Mouse (Mus musculus): ENCODE data around the gene Gpat3. TPM values are rescaled to one million over a fixed set of nuclear protein-coding genes. Genes with fewer than 3 reads are reported as not detected.

Gene Gpat3
- total RNA-seq (2015; ENCODE audit: low replicate concordance) = 1.8 and 7.1 TPM in 2 replicates
- 3.0 and 4.1 TPM in 2 replicates for total RNA-seq (2017; ENCODE audit: low replicate concordance)

DNA sequence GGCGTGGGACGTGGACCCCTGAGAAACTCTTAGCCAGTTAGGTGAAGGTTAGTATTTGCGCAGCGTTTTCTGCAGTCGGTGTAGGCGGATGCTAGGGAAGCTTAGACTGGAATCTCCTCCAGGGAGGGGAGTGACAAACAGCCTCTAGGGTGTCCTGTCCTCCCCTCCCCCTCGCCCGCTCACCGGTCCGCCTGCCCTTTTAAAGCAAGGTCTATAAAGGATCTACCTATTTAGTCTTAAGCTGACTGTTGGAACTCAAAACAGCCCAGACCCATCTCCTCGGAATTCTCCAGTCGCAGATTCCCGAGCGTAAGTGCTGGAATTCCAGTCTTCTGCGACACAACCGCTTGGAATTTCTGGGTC is at the start of gene Gpat3:
Gene Gpat3, plus strand, starts transcription at position 229 of the 363 bp plus-strand sequence.
- ATAC-seq (replicated peaks; ENCODE audit: low FRiP score, poor library complexity, severe bottlenecking) = no peak

DNA sequence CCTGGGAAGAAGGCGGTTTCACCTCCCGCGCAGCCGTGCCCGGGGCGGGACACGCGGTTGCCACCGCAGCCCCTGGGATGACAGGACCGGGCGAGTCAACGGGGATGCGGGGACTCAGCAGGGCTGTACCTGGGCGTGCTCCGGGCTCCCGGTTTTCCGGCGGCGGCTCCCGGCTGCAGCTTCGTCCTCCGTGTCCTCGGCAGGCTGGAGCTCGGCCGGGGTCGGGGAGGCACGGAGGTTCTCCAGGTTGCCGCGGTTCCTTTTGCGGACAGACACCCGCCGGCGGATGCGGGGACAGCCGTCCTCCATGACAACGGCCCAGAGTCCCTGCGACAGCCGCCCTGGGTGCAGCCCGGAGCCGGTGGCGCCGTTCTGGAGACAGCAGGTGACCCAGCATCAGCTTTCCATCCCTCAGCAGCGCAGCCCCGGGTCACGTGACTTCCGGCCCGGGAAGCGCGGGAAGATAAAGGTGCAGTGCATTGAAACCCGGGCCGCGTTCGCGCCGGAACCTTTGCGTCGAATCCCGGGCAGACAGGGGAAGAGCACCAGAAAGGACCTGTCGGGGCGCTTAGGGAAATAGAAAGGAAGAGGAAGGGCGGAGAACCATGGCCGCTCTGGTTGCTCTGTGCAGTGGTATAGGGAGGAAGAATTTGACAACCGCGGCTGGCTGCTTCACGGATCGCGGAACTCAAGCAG is 47.2 kb upstream of the Gpat3 start, which contains the start of the genes Helq and Mrps18c:
Gene Helq, minus strand, starts transcription at position 434 of the 696 bp plus-strand sequence.
Gene Mrps18c, plus strand, starts transcription at position 463 of the 696 bp plus-strand sequence.
- ATAC-seq (replicated peaks; ENCODE audit: low FRiP score, poor library complexity, severe bottlenecking) = peak; percentile 100

DNA sequence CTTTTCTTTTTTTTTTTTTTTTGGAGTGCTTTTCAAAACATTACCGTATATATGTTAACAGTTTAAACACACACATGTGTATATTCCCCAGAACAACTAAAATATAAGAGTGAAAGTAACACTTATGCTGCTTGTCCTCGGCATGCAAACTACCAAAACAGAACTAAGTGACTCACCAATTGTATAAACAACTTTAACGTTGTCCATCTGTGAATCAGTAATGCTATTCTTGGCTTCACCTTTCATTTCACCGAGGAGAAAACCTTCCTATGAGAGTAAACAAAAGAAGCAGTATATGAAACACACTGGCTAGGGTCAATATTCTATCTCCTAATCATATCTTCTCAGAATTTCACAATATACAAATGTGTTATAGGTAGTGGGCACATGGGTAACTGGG is 27.2 kb upstream of the Gpat3 start:
- no peak for ATAC-seq (replicated peaks; ENCODE audit: low FRiP score, poor library complexity, severe bottlenecking)

DNA sequence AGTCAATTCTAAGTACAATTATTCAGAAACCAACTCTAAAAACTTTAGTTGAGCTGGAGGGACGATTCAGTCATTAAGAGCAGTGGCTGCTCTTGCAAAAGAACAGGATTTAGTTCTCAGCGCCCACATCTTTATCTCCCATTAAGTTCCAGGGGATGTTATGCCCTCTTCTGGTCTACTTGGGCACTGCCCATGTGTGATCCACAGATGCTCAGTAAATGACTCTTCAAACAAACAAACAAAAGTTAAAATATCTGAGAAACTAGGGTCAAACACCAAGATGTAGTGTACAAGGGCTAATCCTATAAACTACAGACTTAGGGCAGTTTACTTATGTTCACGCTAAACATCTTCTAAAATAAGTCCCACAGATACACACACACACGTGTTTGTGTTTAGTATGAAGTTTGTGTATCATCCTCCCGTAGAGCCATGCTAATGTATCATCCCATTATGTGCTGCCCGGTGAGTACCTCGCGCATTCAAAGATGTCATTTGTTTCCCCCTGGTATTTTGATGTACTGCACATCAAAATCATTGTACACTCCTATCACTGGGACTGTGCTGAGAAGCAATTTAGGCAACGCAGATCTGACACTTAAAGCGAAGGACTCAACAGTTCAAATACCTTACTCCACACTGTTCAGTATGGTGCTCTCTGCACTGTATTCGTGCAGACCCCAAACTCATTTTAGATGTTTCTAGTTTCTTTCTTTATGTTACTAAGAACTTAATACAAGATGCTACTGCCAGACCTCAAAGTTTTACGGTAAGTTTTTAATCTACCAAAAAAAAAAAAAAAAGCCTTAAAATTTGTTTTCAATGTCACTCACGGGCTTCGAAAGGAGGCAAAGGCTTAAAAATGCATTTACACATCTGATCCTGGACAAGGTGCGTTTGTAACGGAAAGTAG is 25.7 kb upstream of the Gpat3 start:
- no peak; the same call in 1 of the 2 replicates for ATAC-seq (replicated peaks; ENCODE audit: low FRiP score, poor library complexity, severe bottlenecking)

DNA sequence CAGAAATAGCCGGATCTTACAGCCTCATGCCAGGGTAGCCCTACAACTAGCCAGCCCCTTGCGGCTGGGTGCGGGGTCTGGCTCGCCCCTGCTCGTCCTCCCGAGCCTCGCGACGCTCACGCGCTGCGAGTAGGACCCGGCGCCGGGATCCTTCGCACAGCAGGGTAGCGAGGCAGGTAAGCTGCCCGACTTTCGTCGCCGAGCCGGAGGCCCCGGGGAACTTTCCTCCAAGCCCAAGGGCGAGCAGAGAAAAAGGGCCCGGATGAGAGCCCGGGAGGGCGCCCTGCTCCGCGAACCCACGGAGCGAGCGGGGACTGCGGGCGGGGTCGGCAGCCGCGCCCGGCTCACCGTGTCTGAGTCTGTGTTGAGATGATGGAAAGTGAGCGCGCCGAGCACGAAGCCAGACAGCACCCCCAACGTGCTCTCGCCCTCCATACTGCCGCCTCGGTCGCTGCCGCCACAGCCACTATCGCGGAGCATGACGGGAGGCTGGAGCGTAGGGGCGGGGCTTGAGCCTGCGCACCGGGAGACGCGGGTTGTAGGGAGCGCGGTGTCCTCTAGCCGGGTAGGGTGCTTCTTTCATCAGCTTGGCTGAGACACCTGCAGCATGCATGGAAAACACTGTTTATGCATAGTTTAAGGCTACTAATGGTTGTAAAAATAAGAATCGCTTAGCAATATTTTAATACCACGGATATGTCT is 24.9 kb upstream of the Gpat3 start, which contains the start of gene Abraxas1:
Gene Abraxas1, minus strand, starts transcription at position 483 of the 702 bp plus-strand sequence.
- peak; percentile 99 for ATAC-seq (replicated peaks; ENCODE audit: low FRiP score, poor library complexity, severe bottlenecking)

DNA sequence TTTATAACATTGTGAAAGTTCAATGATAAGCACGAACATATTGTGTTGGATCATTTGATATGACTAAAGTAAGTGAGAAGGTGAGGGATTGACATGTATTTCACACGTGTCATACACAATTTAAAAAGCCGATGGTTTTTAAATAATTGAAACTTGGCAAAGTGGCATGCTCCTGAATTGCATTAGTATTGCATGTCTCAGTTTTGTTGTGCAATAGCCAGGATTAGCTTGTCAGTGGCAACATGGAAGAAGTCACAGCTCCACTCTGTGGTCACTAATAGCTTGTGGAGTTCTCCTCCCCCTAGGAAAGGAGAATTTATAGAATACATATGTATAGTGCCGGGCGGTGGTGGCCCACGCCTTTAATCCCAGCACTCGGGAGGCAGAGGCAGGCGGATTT is 24.1 kb upstream of the Gpat3 start:
- ATAC-seq (replicated peaks; ENCODE audit: low FRiP score, poor library complexity, severe bottlenecking) = no peak

DNA sequence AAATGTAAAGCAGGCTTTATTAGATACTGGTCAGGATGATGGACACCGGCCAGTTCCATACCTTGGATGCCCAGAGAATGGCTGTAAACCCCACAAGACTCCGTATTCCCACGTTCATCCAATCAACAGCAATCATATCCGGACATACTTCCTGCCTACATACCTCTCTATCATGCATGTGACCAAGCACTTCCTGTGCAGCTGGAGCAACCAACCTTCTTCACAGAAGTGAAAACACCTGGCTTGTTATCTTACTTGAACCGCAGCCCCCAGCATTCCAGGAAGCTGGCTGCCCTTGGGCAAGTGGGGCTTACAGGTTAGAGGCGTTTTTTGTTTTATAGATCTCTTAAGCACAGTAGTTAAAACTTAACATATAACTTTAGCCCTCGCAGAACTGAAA is 22.7 kb upstream of the Gpat3 start:
- no peak for ATAC-seq (replicated peaks; ENCODE audit: low FRiP score, poor library complexity, severe bottlenecking)

DNA sequence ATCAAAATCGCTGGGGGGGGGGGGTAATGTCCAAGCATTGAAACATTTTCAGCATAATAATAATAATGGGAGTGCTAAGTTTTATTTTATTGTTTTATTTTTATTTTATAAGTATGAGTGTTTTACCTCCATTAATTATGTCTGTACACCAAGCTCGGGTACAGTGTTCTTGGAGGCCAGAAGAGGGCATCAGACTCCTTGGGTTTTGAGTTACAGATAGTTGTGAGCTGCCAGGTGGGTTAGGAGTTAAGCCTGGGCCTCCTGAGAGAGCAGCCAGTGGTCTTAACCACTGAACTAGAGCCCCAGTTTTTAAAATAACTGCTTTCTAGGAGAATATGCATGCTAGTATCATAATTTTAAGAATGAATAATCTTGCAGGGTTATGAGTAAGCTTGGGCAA is 19.5 kb upstream of the Gpat3 start:
- no peak for ATAC-seq (replicated peaks; ENCODE audit: low FRiP score, poor library complexity, severe bottlenecking)

DNA sequence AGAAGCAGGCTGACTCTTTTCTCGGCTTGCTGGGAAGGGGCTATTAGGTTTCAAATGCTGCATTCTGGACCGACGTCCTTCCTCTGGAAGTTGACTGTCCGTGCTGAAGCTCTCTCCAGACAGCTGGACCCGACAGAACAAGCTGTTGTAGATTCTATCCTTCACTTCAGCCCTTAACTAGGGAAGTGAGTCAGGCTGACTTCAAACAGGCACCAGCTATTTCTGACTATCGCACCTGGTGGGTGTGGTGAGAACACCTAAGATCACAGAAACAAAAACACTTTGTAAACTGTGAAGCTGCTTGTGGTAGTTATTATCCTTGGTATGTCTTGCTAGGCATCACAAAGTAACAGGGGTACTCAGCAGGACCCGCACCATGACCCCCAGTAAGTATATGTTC is 19.0 kb upstream of the Gpat3 start:
- no peak for ATAC-seq (replicated peaks; ENCODE audit: low FRiP score, poor library complexity, severe bottlenecking)

DNA sequence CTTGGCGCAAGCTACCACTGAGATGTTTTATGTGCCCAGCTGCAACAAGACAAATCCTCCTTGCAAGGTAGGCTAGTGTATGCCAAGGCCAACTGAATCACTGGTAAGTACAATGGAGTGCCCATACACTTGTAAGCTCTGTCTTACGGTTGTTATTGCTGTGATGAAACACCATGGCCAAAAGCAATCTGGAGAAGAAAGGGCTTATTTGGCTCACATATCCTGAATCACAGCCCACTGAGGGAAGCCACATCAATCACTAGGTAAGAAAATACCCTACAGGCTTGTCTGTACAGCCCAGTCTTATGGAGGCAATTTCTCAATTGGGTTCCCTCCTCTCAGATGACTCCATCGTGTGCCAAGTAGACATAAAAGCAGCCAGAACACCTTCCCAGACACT is 16.8 kb upstream of the Gpat3 start:
- ATAC-seq (replicated peaks; ENCODE audit: low FRiP score, poor library complexity, severe bottlenecking) = no peak

DNA sequence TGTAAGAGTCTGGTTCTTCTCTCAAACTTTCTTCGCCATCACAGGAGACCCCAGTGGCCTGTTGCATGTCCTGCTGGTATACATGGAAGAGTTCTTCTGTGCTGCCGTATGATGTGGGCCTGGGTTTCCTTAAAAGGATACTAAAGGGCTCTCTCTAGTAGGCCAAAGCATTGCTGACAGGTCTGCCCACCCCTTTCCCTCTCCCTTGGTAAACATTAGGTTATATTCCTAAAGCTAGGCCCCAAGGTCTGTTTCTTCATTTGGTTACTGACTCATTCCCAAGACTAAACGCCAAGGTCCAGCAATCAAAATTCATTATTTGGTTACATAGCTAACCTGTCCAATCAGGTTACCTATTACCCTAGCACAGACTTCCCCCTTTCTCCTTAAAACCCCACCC is 12.8 kb upstream of the Gpat3 start:
- ATAC-seq (replicated peaks; ENCODE audit: low FRiP score, poor library complexity, severe bottlenecking) = no peak

DNA sequence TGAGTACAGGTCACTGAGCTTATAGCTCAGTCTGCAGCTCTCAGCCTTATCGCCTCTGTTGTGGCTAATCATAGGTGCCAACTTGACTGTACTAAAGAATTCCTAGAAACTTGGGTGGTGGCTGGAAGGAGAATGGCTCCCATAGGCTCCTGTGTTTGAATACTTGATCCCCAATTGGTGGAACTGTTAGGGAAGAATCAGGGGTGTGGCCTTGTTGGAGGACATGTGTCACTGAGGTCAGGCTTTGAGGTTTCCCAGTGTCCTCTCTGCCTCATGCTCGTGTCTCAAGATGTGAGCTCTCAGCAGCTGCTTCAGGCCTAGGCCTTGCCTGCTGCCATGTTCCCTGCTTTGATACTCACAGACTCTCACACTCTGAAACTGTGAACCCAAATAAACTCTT is 11.7 kb upstream of the Gpat3 start:
- no peak for ATAC-seq (replicated peaks; ENCODE audit: low FRiP score, poor library complexity, severe bottlenecking)

DNA sequence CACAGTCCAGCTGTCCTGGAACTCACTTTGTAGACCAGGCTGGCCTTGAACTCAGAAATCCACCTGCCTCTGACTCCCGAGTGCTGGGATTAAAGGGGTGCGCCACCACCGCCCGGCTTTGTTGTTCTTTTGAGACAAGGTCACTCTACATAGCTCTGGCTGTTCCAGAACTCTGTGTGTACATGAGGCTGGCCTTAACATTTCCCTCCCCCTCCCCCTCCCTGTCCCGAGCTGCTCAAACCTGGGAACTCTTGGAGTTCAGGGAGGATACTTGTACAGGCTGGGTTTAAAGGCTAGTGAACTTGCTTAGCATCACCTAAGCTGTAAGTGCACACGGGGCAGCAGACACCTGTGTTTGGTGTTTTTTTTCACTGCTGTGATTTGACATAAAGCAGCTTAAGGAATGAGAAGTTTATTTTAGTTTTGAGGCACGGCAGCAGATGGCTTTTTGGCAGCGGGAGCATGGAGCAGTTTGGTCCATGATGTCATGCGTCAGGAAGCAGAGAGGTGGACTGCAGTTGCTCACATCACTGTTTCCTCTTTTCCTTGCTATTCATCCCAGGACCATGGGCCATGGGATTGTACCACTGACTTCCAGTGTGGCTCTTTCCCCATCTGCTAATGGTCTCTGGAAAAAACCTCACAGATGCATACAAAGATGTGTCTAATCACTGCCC is 9.5 kb upstream of the Gpat3 start:
- no peak for ATAC-seq (replicated peaks; ENCODE audit: low FRiP score, poor library complexity, severe bottlenecking)

DNA sequence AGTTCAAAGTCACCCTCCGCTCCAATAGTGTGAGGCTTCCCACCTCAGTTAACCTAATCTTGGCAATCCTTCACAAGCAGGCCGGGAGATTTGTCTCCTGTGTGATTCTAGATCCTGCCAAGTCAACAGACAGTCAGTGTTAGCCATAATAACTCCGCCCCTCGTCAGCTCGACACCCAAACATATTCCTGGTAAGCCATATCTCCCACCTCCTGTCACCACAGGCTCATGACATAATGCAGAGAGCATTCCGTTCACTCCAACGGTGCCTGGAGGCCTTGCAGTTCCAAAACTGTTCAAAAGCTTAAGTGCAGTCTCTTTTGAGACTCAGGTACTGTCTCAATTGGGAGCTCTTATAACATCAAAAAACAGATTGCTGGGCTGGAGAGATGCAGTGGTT is 7.6 kb upstream of the Gpat3 start:
- ATAC-seq (replicated peaks; ENCODE audit: low FRiP score, poor library complexity, severe bottlenecking) = no peak

DNA sequence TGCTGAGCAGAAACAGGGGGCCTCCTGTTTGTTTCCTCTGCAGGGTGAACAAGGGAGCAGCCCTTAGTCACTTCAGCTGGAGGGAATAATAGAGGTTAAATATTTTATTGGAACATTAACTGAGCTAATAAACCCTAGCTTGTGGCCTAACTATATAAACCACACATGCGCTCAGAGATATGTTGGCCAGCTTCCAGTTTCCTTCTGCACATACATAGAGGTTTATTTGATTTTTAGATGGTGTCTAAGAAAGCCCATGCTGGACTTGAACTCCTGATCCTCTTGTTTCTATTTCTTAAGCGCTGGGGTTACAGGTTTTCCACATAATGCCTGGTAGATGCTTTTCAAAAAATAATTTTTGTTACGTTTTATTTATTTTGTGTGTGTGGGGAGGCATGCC is 1.0 kb upstream of the Gpat3 start:
- ATAC-seq (replicated peaks; ENCODE audit: low FRiP score, poor library complexity, severe bottlenecking) = no peak

DNA sequence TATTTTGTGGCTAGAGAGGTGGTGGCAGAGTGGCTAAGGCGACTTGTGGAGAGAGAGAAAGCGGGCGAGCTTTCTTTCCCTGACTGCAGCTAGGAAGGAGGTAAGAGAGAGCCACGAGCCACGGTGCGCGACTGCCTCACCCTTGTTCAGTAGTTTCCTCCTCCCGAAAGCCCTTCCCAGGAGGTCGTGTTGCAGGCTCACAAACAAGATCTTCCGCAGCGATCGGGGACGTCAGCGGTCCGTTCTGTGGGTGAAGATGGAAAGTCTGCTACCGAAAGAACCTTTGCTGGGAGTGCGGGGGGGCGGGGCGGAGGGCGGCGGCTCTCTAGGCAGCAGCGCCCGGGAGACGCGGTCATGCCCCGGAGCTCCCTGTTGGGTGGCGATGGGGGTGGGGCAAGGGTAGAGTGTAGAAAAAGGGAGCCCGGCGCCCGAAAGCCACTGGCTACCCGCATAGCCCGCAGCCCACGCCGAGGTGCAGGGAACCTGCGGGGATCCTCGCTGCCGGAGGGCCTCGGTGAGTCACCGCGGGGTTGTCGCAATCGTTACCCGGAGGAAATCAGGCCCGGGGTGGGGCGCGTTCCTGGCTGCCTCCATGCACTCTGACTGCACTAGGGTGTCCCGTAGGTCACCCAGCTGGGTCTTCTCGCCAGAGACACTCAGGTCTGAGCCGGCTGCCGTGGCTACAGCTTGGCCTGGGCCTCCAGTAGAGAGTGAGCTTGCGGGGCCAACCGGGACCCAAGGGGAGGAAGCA is 510 bp downstream of the Gpat3 start:
- ATAC-seq (replicated peaks; ENCODE audit: low FRiP score, poor library complexity, severe bottlenecking) = no peak

DNA sequence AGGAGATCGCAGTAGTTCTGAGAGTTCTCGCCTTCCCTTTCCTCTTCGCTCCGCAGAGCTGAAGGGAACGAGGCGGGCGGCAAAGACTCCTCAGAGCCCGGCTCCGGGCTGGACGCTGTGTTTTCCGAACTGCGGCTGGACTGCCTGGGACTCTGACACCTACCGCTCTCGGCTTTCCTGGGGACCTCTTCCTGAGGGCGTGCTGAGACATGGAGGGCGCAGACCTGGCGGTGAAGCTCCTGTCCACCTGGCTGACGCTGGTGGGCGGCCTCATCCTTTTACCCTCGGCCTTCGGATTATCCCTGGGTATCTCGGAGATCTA is 1.0 kb downstream of the Gpat3 start:
- ATAC-seq (replicated peaks; ENCODE audit: low FRiP score, poor library complexity, severe bottlenecking) = no peak

DNA sequence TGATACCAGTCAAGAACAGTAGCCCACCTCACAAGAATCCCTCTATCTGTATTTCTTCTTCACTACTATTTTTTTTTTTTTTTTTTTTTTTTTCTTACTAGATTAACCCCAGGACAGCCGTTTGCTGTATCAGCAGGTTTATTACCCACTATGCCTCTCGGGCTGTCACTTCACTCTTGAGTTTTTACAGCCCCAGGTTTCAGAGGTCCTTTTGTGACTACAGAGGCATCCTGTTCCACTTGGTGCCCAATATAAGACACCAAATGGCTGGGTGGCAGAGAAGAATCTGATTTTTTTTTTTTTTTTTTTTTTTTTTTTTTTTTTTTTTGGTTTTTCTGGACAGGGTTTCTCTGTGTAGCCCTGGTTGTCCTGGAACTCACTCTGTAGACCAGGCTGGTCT is 1.6 kb downstream of the Gpat3 start:
- ATAC-seq (replicated peaks; ENCODE audit: low FRiP score, poor library complexity, severe bottlenecking) = no peak

DNA sequence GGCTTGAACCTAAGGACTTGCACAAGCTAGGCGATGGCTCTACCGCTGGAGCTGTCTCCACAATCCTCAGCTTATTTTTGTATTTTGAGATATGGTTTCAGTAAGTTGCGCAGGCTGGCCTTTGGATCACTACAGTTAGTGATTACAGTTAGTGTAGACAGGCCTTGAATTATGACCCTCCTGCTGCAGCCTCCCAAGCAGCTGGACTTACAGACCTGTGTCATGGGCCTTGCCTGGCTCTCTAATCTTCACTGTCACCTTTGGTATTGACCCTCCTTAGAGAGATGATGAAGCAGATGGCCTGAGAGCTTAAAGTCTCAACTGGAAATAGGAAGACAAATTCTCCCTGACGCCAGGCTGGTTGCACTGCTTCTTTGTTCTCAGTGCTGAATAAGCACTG is 8.4 kb downstream of the Gpat3 start:
- ATAC-seq (replicated peaks; ENCODE audit: low FRiP score, poor library complexity, severe bottlenecking) = no peak

All from erythroid progenitor cell, adult 5-6 weeks (primary cell).